Mouse (Mus musculus) G1E (cell line): Measurements from ENCODE around the gene Dars2. TPM values are rescaled to one million over a fixed set of nuclear protein-coding genes. Genes with fewer than 3 reads are reported as not detected.

Experiments used
- ATAC-seq: 2 replicates; pipeline ENCODE4 v1.8.0; 2016; ENCODE audit warnings: mild to moderate bottlenecking; ENCODE audit not compliant: insufficient number of reproducible peaks, poor library complexity, low FRiP score, severe bottlenecking; ENCODE audit errors: extremely low read depth
- DNase-seq: peaks from one replicate; pipeline ENCODE4 v3.0.0; 2012; ENCODE audit warnings: low spot score
- H3K27me3 ChIP-seq: 2 replicates; pipeline ENCODE4 v1.6.1; 2012; ENCODE audit warnings: mild to moderate bottlenecking, low read length, inconsistent platforms; ENCODE audit not compliant: insufficient read depth
- H3K36me3 ChIP-seq: replicated peaks from 2 replicates; pipeline ENCODE3; 2012; ENCODE audit warnings: mild to moderate bottlenecking, inconsistent platforms
- H3K4me1 ChIP-seq: 2 replicates; pipeline ENCODE4 v1.6.1; 2012; ENCODE audit warnings: low read depth, low read length, inconsistent platforms, mixed read lengths; ENCODE audit not compliant: insufficient read depth
- H3K4me3 ChIP-seq: 2 replicates; pipeline ENCODE4 v1.5.1; 2012; ENCODE audit warnings: low read depth, mild to moderate bottlenecking, inconsistent platforms, low read length, moderate library complexity, mixed read lengths
- H3K9me3 ChIP-seq: replicated peaks from 2 replicates; pipeline ENCODE4 v1.6.1; 2012; ENCODE audit warnings: inconsistent platforms
- CTCF ChIP-seq: IDR thresholded peaks from 2 replicates; pipeline ENCODE4 v1.5.1; 2012; ENCODE audit warnings: low read depth, low read length, inconsistent platforms, mixed read lengths
- GATA1 ChIP-seq: IDR thresholded peaks from 2 replicates; pipeline ENCODE4 v1.6.1; 2012; ENCODE audit warnings: borderline replicate concordance, low read length, inconsistent platforms, mixed read lengths
- GATA2 ChIP-seq: IDR thresholded peaks from 2 replicates; pipeline ENCODE4 v1.6.1; 2012; ENCODE audit warnings: low read depth, low read length, inconsistent platforms, borderline replicate concordance
- POLR2AphosphoS5 ChIP-seq: IDR thresholded peaks from 2 replicates; pipeline ENCODE4 v1.6.1; 2012; ENCODE audit warnings: low read depth, low read length, inconsistent platforms; ENCODE audit not compliant: insufficient replicate concordance
- TAL1 ChIP-seq: conservative IDR thresholded peaks from 2 replicates; pipeline ENCODE4 v1.6.1; 2012; ENCODE audit warnings: low read depth, low read length, inconsistent platforms, mixed read lengths
- polyA plus RNA-seq: library from polyadenylated mRNA; stranded (reverse); fragments of >175 nt; gene quantifications from 2 replicates; pipeline ENCODE4 v1.2.3, GENCODE M21; 2012
- total RNA-seq, 2 experiments: library from RNA; stranded (forward) in 1 of 2; stranded (reverse) in 1 of 2; fragments of 200-1000 nt in 1 of 2; fragments of >200 nt in 1 of 2; fragmentation: Nextera tagmentation in 1 of 2; gene quantifications; 2 replicates each; pipeline ENCODE4 v1.2.3; 2014 to 2017

The Dars2 gene
- total and polyA plus RNA-seq, 3 experiments = 3.8 to 41.1 (median 39.1) TPM

DNA sequence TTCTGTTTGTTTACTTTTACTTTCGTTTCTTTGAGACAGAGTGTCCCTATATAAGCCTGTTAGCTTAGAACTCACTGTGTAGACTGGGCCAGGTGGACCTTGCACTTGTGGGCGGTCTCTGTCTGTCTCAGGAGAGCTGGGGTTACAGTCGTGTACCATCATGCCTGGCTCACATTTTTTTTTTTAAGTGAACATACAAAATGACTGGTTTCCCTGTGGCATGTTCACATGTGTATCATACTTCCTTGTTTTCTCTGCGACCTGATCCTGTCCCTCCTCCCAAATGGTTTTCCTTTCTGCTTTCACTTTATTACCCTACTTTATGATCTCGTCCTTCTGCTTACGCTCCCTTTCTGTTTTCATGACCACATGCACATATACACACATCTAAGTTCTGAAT, 5.8 kb upstream of the Dars2 start:
- H3K27me3 ChIP-seq = no peaks in the 10 kb centered on the region
- ATAC-seq (no peak), DNase-seq (no peak)
- peak overlapping the region; percentile 39; the same call in 1 of the 2 replicates for H3K4me3 ChIP-seq
- TF ChIP-seq TAL1 = no peak
- no peak for TF ChIP-seq GATA1
- no peak for TF ChIP-seq GATA2
- TF ChIP-seq POLR2AphosphoS5 = no peak
- no peak for TF ChIP-seq CTCF
- peaks cover 39% of the 10 kb centered on the region for H3K4me1 ChIP-seq
- H3K9me3 ChIP-seq = no peaks in the 10 kb centered on the region
- H3K36me3 ChIP-seq = peaks cover 59% of the 10 kb centered on the region

DNA sequence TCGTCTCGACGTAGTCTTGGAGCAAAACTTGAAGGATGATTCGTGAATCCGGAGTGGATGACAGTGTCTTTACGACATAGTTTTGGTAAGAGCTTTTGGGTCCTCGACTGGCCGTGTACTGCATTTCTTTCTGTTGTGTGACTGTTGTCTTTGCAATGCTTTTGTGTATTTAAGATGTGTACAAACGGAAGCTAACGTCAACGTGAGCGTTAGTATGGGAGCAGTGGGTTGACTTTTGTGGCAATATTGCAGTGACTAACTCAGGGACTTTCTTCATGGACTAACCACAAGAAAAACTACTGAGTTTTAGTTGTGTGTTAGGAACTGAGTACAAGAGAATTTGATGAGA, 788 bp upstream of the Dars2 start:
- no peak for TF ChIP-seq GATA2
- TF ChIP-seq GATA1 = no peak
- TF ChIP-seq TAL1 = no peak
- no peak for TF ChIP-seq POLR2AphosphoS5
- TF ChIP-seq CTCF = no peak
- Histone ChIP-seq H3K4me3 (peak overlapping the region; percentile 74), H3K36me3 (peaks cover 40% of the 10 kb centered on the region), H3K9me3 (no peaks in the 10 kb centered on the region), H3K27me3 (no peaks in the 10 kb centered on the region), H3K4me1 (peaks cover 43% of the 10 kb centered on the region)
- DNase-seq (no peak), ATAC-seq (no peak)

DNA sequence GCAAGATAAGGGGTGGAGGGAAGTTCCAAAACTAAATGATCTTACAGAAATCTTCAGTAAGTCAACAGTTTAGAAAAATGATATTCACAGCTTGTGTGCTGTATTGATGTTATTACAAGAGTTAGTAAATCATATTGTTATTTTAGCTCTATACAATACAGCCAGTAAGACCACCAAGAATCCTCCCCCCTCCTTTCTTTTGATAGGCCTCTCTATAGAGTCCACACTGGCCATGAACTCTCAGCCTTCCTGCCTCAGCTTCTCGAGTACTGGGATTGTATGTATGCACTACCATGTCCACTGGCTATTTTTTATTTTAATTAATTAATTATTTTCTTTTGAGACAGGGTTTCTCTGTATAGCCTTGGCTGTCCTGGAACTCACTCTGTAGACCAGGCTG, 7.1 kb downstream of the Dars2 start:
- TF ChIP-seq CTCF (no peak), GATA1 (no peak), POLR2AphosphoS5 (no peak), GATA2 (no peak), TAL1 (no peak)
- H3K36me3 ChIP-seq = peaks cover 72% of the 10 kb centered on the region
- no peak for ATAC-seq

DNA sequence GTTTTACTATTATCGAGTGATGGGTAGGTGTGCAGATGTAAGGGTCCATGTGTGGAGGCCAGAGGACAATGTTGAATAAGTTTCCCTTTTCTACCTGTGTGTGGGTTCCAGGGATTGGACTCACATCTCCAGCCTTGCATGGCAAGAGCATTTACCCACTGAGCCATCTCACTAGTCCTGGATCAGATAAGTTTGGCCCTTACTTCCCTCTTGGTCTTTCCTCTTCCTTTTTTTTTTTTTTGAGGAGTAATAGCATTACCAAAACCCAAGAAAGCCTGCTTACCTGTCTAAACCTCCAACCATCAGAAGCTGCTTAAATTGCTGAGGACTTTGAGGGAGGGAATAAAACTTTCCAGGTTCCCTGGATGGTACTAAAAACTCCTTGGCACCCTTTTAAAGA, 13.3 kb downstream of the Dars2 start:
- Histone ChIP-seq H3K27me3 (no peaks in the 10 kb centered on the region), H3K4me1 (no peaks in the 10 kb centered on the region; the same call in 1 of the 2 replicates), H3K36me3 (peaks cover 77% of the 10 kb centered on the region), H3K9me3 (no peaks in the 10 kb centered on the region), H3K4me3 (no peak overlapping the region)
- DNase-seq (no peak), ATAC-seq (no peak)
- no peak for TF ChIP-seq CTCF
- TF ChIP-seq POLR2AphosphoS5 = no peak
- no peak for TF ChIP-seq GATA1
- TF ChIP-seq GATA2 = no peak

More for the DNA sequence above, 7.1 kb downstream of the Dars2 start:
- no peak for DNase-seq
- no peaks in the 10 kb centered on the region for H3K9me3 ChIP-seq
- no peak overlapping the region for H3K4me3 ChIP-seq
- H3K27me3 ChIP-seq = no peaks in the 10 kb centered on the region
- no peaks in the 10 kb centered on the region; the same call in 1 of the 2 replicates for H3K4me1 ChIP-seq

DNA sequence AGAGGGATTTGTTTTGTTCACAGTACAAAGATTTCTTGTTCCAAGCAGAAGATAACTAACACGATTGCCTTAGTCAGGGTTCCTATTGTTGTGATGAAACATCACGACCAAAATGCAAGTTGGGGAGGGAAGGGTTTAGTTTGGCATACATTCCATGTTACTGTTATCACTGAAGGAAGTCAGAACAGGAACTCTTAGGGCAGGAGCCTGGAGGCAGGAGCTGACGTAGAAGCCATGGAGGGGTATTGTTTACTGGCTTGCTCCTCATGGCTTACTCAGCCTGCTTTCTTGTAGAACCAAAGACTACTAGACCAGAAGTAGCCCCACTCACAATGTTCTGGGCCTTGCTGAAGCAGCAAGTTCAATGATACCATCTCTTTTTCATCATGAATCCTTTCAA, 23.5 kb downstream of the Dars2 start:
- ATAC-seq (no peak), DNase-seq (no peak)
- H3K9me3 ChIP-seq = no peaks in the 10 kb centered on the region
- TF ChIP-seq CTCF (no peak), GATA1 (no peak), TAL1 (no peak), POLR2AphosphoS5 (no peak), GATA2 (no peak)
- peaks cover 87% of the 10 kb centered on the region for H3K36me3 ChIP-seq
- no peaks in the 10 kb centered on the region for H3K27me3 ChIP-seq
- H3K4me3 ChIP-seq = no peak overlapping the region
- H3K4me1 ChIP-seq = no peaks in the 10 kb centered on the region

DNA sequence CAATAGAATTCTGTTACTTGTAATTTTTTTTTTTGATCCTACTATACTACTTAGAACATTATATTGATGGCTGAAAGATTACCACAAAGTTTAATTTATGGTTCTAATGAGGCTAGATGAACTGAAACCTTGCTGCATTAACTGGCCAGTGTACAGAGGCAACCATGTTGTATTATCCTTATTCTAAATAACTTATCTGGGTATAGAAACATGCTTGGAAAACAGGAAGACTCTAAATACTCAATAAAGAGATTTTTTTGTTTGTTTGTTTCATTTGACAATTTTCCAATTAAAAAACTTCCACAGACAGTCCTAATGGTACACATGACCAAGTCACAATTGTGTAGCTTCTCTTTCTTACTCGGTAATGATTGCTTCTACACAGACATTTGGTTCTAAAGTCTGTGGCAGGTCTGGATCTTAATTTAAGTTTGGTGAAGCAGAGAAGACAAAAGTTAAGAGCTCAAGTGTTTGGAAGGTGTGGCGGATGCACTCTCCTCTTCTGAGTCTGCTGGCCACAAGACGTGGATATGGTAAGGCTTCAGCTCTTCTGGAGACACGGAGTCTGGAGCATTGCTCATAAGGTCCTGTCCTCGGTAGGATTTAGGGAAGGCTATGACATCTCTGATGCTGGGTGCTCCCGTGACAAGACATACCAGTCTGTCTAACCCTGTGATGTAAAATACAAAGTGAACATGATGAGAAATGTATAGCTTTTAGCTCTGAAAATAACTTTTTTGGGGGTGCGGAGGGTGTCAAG, 29.0 kb downstream of the Dars2 start:
- Histone ChIP-seq H3K27me3 (no peaks in the 10 kb centered on the region), H3K4me3 (no peak overlapping the region), H3K9me3 (no peaks in the 10 kb centered on the region), H3K4me1 (peaks cover 16% of the 10 kb centered on the region), H3K36me3 (peaks cover 77% of the 10 kb centered on the region)
- no peak for DNase-seq
- no peak for ATAC-seq
- TF ChIP-seq POLR2AphosphoS5 (peak; percentile 93; the same call in 1 of the 2 replicates), CTCF (no peak), GATA2 (no peak)
